In genomic region chr12:73085739-73086630, GRCm38 (mm10) we compare ENCODE assay signal across 29 mouse cellular contexts. TPM values are rescaled to one million over a fixed set of nuclear protein-coding genes. Genes with fewer than 3 reads are reported as not detected.
"Had no signal": no experiment of that assay in that cellular context is flagged by ENCODE, and none has a peak within 500 bp of the region (broad histone marks: within the 10 kb centered on the region; RNA-seq: fewer than 3 reads in every experiment).

No protein-coding gene starts in this region.

- H3K27me3 ChIP-seq: heart, embryonic 13.5 days; heart, embryonic 15.5 days; hindbrain, embryonic 12.5 days; intestine, embryonic 15.5 days; limb, embryonic 13.5 days; limb, embryonic 15.5 days had no signal

- H3K27ac ChIP-seq: heart, adult 2 months; heart, embryonic 13.5 days; heart, embryonic 15.5 days; hindbrain, embryonic 10.5 days; hindbrain, embryonic 12.5 days; hindbrain, embryonic 14.5 days; intestine, embryonic 15.5 days; layer of hippocampus, adult 2 months; limb, embryonic 13.5 days; limb, embryonic 15.5 days; liver, embryonic 12.5 days; liver, embryonic 14.5 days had no signal

- DNase-seq: gastrocnemius, postnatal 14 days; gastrocnemius, postnatal 36 days; heart, adult 2 months; heart, postnatal 14 days; heart, postnatal 36 days; kidney, adult 18-20 months; kidney, adult 8-10 months; kidney, postnatal 10 days; kidney, postnatal 25 days; kidney, postnatal 4 days; layer of hippocampus, adult 9-11 months; layer of hippocampus, postnatal 36 days; left cerebral cortex, postnatal 4 days; lung, adult 18-20 months had no signal

- H3K4me3 ChIP-seq: heart, adult 2 months; heart, embryonic 13.5 days; heart, embryonic 15.5 days; hindbrain, embryonic 10.5 days; hindbrain, embryonic 12.5 days; intestine, embryonic 15.5 days; layer of hippocampus, adult 2 months; limb, embryonic 13.5 days; limb, embryonic 15.5 days; liver, embryonic 12.5 days had no signal

- H3K36me3 ChIP-seq: heart, embryonic 13.5 days; heart, embryonic 15.5 days; hindbrain, embryonic 10.5 days; hindbrain, embryonic 12.5 days; intestine, embryonic 15.5 days; limb, embryonic 13.5 days; limb, embryonic 15.5 days; liver, embryonic 12.5 days had no signal

- H3K4me1 ChIP-seq: heart, embryonic 13.5 days; heart, embryonic 15.5 days; hindbrain, embryonic 10.5 days; hindbrain, embryonic 12.5 days; intestine, embryonic 15.5 days; limb, embryonic 13.5 days; limb, embryonic 15.5 days had no signal

- H3K9me3 ChIP-seq: heart, embryonic 13.5 days; heart, embryonic 15.5 days; hindbrain, embryonic 10.5 days; hindbrain, embryonic 12.5 days; intestine, embryonic 15.5 days; limb, embryonic 13.5 days; limb, embryonic 15.5 days; liver, embryonic 12.5 days had no signal

- H3K9ac ChIP-seq: heart, embryonic 13.5 days; heart, embryonic 15.5 days; hindbrain, embryonic 12.5 days; hindbrain, embryonic 14.5 days; intestine, embryonic 15.5 days; limb, embryonic 13.5 days; limb, embryonic 15.5 days; liver, embryonic 12.5 days; liver, embryonic 14.5 days had no signal

RNA-seq across cellular contexts. Expression of gene Six4, which starts 27.3 kb away (rescaled TPM):
- total RNA-seq: granulocyte monocyte progenitor cell, adult 5-6 weeks had no signal
- polyA plus RNA-seq: liver, adult 2 months had no signal

RNA-seq across cellular contexts. Expression of gene Six1, which starts 32.3 kb away (rescaled TPM):
- total RNA-seq: granulocyte monocyte progenitor cell, adult 5-6 weeks had no signal
- polyA plus RNA-seq: inflammation-experienced regulatory T-cells, adult 6 months; intestine, postnatal 0 days; liver, adult 2 months had no signal
